Mouse (Mus musculus): ENCODE measurements around the gene Tpbgl. TPM values are rescaled to one million over a fixed set of nuclear protein-coding genes. Genes with fewer than 3 reads are reported as not detected.

Tpbgl gene
- polyA plus RNA-seq, 2 experiments: 0.12 to 0.14 TPM

GRCm38 (mm10) chr7:99606766-99607165 lies 20.1 kb downstream of the Tpbgl start:
- TF ChIP-seq CTCF (IDR thresholded peaks at IDR 0.05; ENCODE audit: low read depth) (no peak), EP300 (IDR thresholded peaks at IDR 0.05; ENCODE audit: low read depth) (no peak)
- DNase-seq (ENCODE audit: low read depth in 3 of 3, low spot score in 3 of 3) (no peak), ATAC-seq (ENCODE audit: insufficient read depth) (no peak)
- H3K27me3 ChIP-seq (ENCODE audit: control insufficient read depth, insufficient read depth, low read length): no peaks in the 10 kb centered on the region
- H3K9ac ChIP-seq (replicated peaks): no peak overlapping the region
- no peak overlapping the region for H3K4me3 ChIP-seq (ENCODE audit: insufficient read depth in 1 of 2, low read depth in 2 of 2, low read length in 2 of 2)
- H3K4me2 ChIP-seq (ENCODE audit: low read depth): no peak overlapping the region
- H3K27ac ChIP-seq: no peak overlapping the region
- no peaks in the 10 kb centered on the region for H3K4me1 ChIP-seq (replicated peaks; ENCODE audit: control insufficient read depth in 2 of 2, insufficient read depth in 2 of 2, low read length in 1 of 2)
- WGBS (ENCODE audit: insufficient replicate concordance): 83% methylated on average over 3 of the region's 3 CpGs
- H3K9me3 ChIP-seq (ENCODE audit: control insufficient read depth, low read length): no peaks in the 10 kb centered on the region
- peaks cover 35% of the 10 kb centered on the region for H3K36me3 ChIP-seq (replicated peaks; ENCODE audit: control insufficient read depth, insufficient read depth, low read depth)

GRCm38 (mm10) chr7:99606303-99606702 lies 20.6 kb downstream of the Tpbgl start:
- ATAC-seq (ENCODE audit: insufficient read depth): peak; percentile 36; the same call in 1 of the 2 replicates

GRCm38 (mm10) chr7:99605058-99605457 lies 21.8 kb downstream of the Tpbgl start:
- no peak overlapping the region for H3K27ac ChIP-seq
- H3K9ac ChIP-seq (replicated peaks): no peak overlapping the region
- no peak for TF ChIP-seq EP300 (IDR thresholded peaks at IDR 0.05; ENCODE audit: low read depth)
- no peak for TF ChIP-seq CTCF (IDR thresholded peaks at IDR 0.05; ENCODE audit: low read depth)
- peaks cover 52% of the 10 kb centered on the region for H3K36me3 ChIP-seq (replicated peaks; ENCODE audit: control insufficient read depth, insufficient read depth, low read depth)
- no peaks in the 10 kb centered on the region for H3K27me3 ChIP-seq (ENCODE audit: control insufficient read depth, insufficient read depth, low read length)
- no peak for DNase-seq (ENCODE audit: low read depth in 3 of 3, low spot score in 3 of 3)
- WGBS (ENCODE audit: insufficient replicate concordance): 67% methylated on average over 2 of the region's 2 CpGs
- H3K4me3 ChIP-seq (ENCODE audit: insufficient read depth in 1 of 2, low read depth in 2 of 2, low read length in 2 of 2): no peak overlapping the region
- peak; percentile 14 for ATAC-seq (ENCODE audit: insufficient read depth)
- H3K4me2 ChIP-seq (ENCODE audit: low read depth): no peak overlapping the region
- H3K4me1 ChIP-seq (replicated peaks; ENCODE audit: control insufficient read depth in 2 of 2, insufficient read depth in 2 of 2, low read length in 1 of 2): no peaks in the 10 kb centered on the region
- no peaks in the 10 kb centered on the region for H3K9me3 ChIP-seq (ENCODE audit: control insufficient read depth, low read length)

More at GRCm38 (mm10) chr7:99606303-99606702, 20.6 kb downstream of the Tpbgl start:
- DNase-seq (ENCODE audit: low read depth in 3 of 3, low spot score in 3 of 3): no peak
- Histone ChIP-seq H3K27ac (no peak overlapping the region), H3K4me3 (ENCODE audit: insufficient read depth in 1 of 2, low read depth in 2 of 2, low read length in 2 of 2) (no peak overlapping the region), H3K9ac (replicated peaks) (no peak overlapping the region), H3K9me3 (ENCODE audit: control insufficient read depth, low read length) (no peaks in the 10 kb centered on the region), H3K36me3 (replicated peaks; ENCODE audit: control insufficient read depth, insufficient read depth, low read depth) (peaks cover 39% of the 10 kb centered on the region), H3K4me2 (ENCODE audit: low read depth) (no peak overlapping the region), H3K4me1 (replicated peaks; ENCODE audit: control insufficient read depth in 2 of 2, insufficient read depth in 2 of 2, low read length in 1 of 2) (no peaks in the 10 kb centered on the region), H3K27me3 (ENCODE audit: control insufficient read depth, insufficient read depth, low read length) (no peaks in the 10 kb centered on the region)
- WGBS (ENCODE audit: insufficient replicate concordance): 81% methylated on average over 11 of the region's 11 CpGs
- TF ChIP-seq EP300 (IDR thresholded peaks at IDR 0.05; ENCODE audit: low read depth) (peak; percentile 23; the same call in 1 of the 2 replicates), CTCF (IDR thresholded peaks at IDR 0.05; ENCODE audit: low read depth) (no peak)

- H3K4me3 ChIP-seq (ENCODE audit: insufficient read depth in 1 of 2, low read depth in 2 of 2, low read length in 2 of 2): no peak overlapping the region
- peaks cover 62% of the 10 kb centered on the region for H3K36me3 ChIP-seq (replicated peaks; ENCODE audit: control insufficient read depth, insufficient read depth, low read depth)
- ATAC-seq (ENCODE audit: insufficient read depth) (no peak), DNase-seq (ENCODE audit: low read depth in 3 of 3, low spot score in 3 of 3) (no peak)
- no peaks in the 10 kb centered on the region; a peak in 1 of 4 replicates for H3K4me1 ChIP-seq (replicated peaks; ENCODE audit: control insufficient read depth in 2 of 2, insufficient read depth in 2 of 2, low read length in 1 of 2)
- TF ChIP-seq EP300 (IDR thresholded peaks at IDR 0.05; ENCODE audit: low read depth): no peak
- no peak for TF ChIP-seq CTCF (IDR thresholded peaks at IDR 0.05; ENCODE audit: low read depth)
- H3K9ac ChIP-seq (replicated peaks): no peak overlapping the region
- WGBS (ENCODE audit: insufficient replicate concordance): 77% methylated on average over 8 of the region's 8 CpGs
- no peaks in the 10 kb centered on the region for H3K27me3 ChIP-seq (ENCODE audit: control insufficient read depth, insufficient read depth, low read length)
- no peaks in the 10 kb centered on the region for H3K9me3 ChIP-seq (ENCODE audit: control insufficient read depth, low read length)
- no peak overlapping the region for H3K27ac ChIP-seq
- H3K4me2 ChIP-seq (ENCODE audit: low read depth): no peak overlapping the region
Measured at GRCm38 (mm10) chr7:99603875-99604662, 22.8 kb downstream of the Tpbgl start.

GRCm38 (mm10) chr7:99598722-99599121 lies 28.2 kb downstream of the Tpbgl start:
- DNase-seq (ENCODE audit: low read depth in 3 of 3, low spot score in 3 of 3): no peak
- TF ChIP-seq EP300 (IDR thresholded peaks at IDR 0.05; ENCODE audit: low read depth) (no peak), CTCF (IDR thresholded peaks at IDR 0.05; ENCODE audit: low read depth) (peak; percentile 72)
- ATAC-seq (ENCODE audit: insufficient read depth): no peak
- WGBS (ENCODE audit: insufficient replicate concordance): 68% methylated on average over 4 of the region's 4 CpGs
- Histone ChIP-seq H3K9me3 (ENCODE audit: control insufficient read depth, low read length) (no peaks in the 10 kb centered on the region), H3K4me2 (ENCODE audit: low read depth) (peak overlapping the region; percentile 97), H3K4me3 (ENCODE audit: insufficient read depth in 1 of 2, low read depth in 2 of 2, low read length in 2 of 2) (peak overlapping the region; percentile 81 to 97; a peak in 2 of 4 replicates), H3K27ac (no peak overlapping the region), H3K9ac (replicated peaks) (no peak overlapping the region), H3K4me1 (replicated peaks; ENCODE audit: control insufficient read depth in 2 of 2, insufficient read depth in 2 of 2, low read length in 1 of 2) (peaks cover 20 to 23% of the 10 kb centered on the region in 2 experiments), H3K27me3 (ENCODE audit: control insufficient read depth, insufficient read depth, low read length) (no peaks in the 10 kb centered on the region), H3K36me3 (replicated peaks; ENCODE audit: control insufficient read depth, insufficient read depth, low read depth) (peaks cover 85% of the 10 kb centered on the region)
